Mouse (Mus musculus) small intestine, adult 2 months (tissue): ENCODE measurements around the gene Lamp5. TPM values are rescaled to one million over a fixed set of nuclear protein-coding genes. Genes with fewer than 3 reads are reported as not detected.

Experiments used
- H3K27ac ChIP-seq: fragments of 200-500 bp; 2 replicates; pipeline ENCODE4 v1.5.1; 2012; ENCODE audit warnings: low read depth, low read length, control low read depth, inconsistent platforms; ENCODE audit not compliant: insufficient read depth
- H3K27me3 ChIP-seq: fragments of 200-500 bp; 2 replicates; pipeline ENCODE4 v1.6.1; 2012; ENCODE audit warnings: mild to moderate bottlenecking, moderate library complexity, low read length, inconsistent platforms; ENCODE audit not compliant: control insufficient read depth, insufficient read depth
- H3K36me3 ChIP-seq: fragments of 200-500 bp; 2 replicates; pipeline ENCODE4 v1.6.1; 2012; ENCODE audit warnings: mild to moderate bottlenecking, low read length, control low read depth, inconsistent platforms; ENCODE audit not compliant: control insufficient read depth, insufficient read depth
- H3K4me1 ChIP-seq: fragments of 200-500 bp; 2 replicates; pipeline ENCODE4 v1.6.1; 2012; ENCODE audit warnings: low read length, inconsistent platforms, mixed read lengths; ENCODE audit not compliant: control insufficient read depth, insufficient read depth, insufficient read length
- H3K4me3 ChIP-seq: fragments of 200-500 bp; 2 replicates; pipeline ENCODE4 v1.5.1; 2012; ENCODE audit warnings: low read depth, mild to moderate bottlenecking, control low read depth, inconsistent platforms, low read length, moderate library complexity
- CTCF ChIP-seq: fragments of 200-500 bp; IDR thresholded peaks from 2 replicates; pipeline ENCODE4 v1.5.1; 2012; ENCODE audit warnings: low read depth, mild to moderate bottlenecking, control low read depth, inconsistent platforms, low read length, moderate library complexity, mixed read lengths; ENCODE audit not compliant: insufficient replicate concordance, insufficient read length; ENCODE audit errors: extremely low read depth
- POLR2A ChIP-seq: fragments of 200-500 bp; IDR thresholded peaks from 2 replicates; pipeline ENCODE4 v1.6.1; 2012; ENCODE audit warnings: low read depth, mild to moderate bottlenecking, control low read depth, inconsistent platforms, low read length, moderate library complexity
- WGBS: fragments of 180-500 bp; shearing (Covaris S2); methylation state at CpG from one replicate; pipeline ENCODE4 v1.1.7; 2018; 5-methylcytosine and 5-hydroxymethylcytosine counted together
- polyA plus RNA-seq: library from polyadenylated mRNA; depleted of rRNA; stranded (reverse); fragments of >200 nt; gene quantifications from 2 replicates; pipeline ENCODE4 v1.2.3, GENCODE M21; 2012; rRNA removed

Lamp5 gene
- not detected in 2 replicates for polyA plus RNA-seq

- Histone ChIP-seq H3K27ac (no peak within 1 kb of the TSS), H3K36me3 (no peaks in the 10 kb centered on the region), H3K27me3 (no peaks in the 10 kb centered on the region), H3K4me1 (no peaks in the 10 kb centered on the region), H3K4me3 (no peak within 1 kb of the TSS)
- TF ChIP-seq POLR2A, result no peak
- TF ChIP-seq CTCF, result no peak
- 11% methylated on average over 8 of the region's 8 CpGs for WGBS
Observed at GRCm38 (mm10) chr2:136051688-136052289, at the start of gene Lamp5. TSS of gene Lamp5 (plus strand) at chr2:136052239.

- Histone ChIP-seq H3K36me3 (no peaks in the 10 kb centered on the region), H3K27me3 (no peaks in the 10 kb centered on the region), H3K27ac (no peak overlapping the region), H3K4me3 (no peak overlapping the region), H3K4me1 (no peaks in the 10 kb centered on the region)
- TF ChIP-seq POLR2A (no peak), CTCF (no peak)
- 87% methylated on average over 1 of the region's 1 CpGs for WGBS
Observed at GRCm38 (mm10) chr2:136003836-136004235, 48.2 kb upstream of the Lamp5 start.

- Histone ChIP-seq H3K4me1 (no peaks in the 10 kb centered on the region), H3K27me3 (no peaks in the 10 kb centered on the region), H3K27ac (no peak overlapping the region), H3K4me3 (no peak overlapping the region), H3K36me3 (no peaks in the 10 kb centered on the region)
- WGBS, result 88% methylated on average over 5 of the region's 5 CpGs
- no peak for TF ChIP-seq CTCF
- TF ChIP-seq POLR2A, result no peak
Observed at GRCm38 (mm10) chr2:136006280-136006679, 45.8 kb upstream of the Lamp5 start.

DNA sequence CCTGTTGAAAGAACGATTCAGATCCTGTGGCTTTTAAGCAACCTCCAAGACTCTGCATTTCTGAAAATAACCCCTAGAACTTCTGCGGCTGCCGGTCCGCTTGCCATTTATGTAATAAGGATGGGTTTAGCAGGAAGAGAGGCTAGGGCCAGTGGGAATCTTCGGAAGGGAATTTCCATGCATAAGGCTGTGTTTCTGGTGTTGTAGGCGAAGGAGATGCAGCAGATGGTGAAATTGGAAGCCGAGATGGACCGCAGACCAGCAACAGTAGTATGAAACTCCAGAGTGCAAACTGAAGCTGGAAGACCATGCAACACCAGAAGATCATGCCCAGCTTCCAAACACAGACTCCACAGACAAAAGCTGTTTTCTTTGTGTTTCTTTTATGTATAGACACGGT, 39.3 kb upstream of the Lamp5 start:
- no peak for TF ChIP-seq POLR2A
- no peak for TF ChIP-seq CTCF
- Histone ChIP-seq H3K27me3 (no peaks in the 10 kb centered on the region), H3K4me3 (no peak overlapping the region), H3K4me1 (no peaks in the 10 kb centered on the region), H3K27ac (no peak overlapping the region), H3K36me3 (no peaks in the 10 kb centered on the region)
- 88% methylated on average over 9 of the region's 9 CpGs for WGBS

DNA sequence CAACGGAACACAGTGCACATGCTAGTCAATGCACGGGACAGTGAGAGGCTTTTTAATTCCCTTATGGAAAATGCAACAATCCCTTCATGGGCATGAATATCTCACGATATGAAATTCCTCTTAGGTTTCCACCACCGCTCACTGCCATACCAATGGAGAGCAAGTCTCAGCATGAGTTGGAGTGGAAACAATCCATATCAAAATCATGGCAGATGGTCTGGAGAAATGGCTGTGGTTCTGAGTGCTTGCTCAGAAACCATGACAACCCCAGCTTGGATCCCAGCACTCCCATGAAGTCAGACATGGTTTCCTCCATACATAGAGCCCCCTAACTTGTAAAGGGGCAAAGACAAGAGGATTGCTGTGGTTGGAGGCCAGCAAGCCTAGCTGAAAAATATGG, 3.6 kb upstream of the Lamp5 start:
- H3K4me3 ChIP-seq, result no peak overlapping the region
- 89% methylated on average over 4 of the region's 4 CpGs for WGBS
- no peak overlapping the region for H3K27ac ChIP-seq
- H3K36me3 ChIP-seq, result no peaks in the 10 kb centered on the region
- H3K27me3 ChIP-seq, result no peaks in the 10 kb centered on the region
- no peaks in the 10 kb centered on the region for H3K4me1 ChIP-seq
- TF ChIP-seq POLR2A (no peak), CTCF (no peak)

- no peak overlapping the region for H3K4me3 ChIP-seq
Observed at GRCm38 (mm10) chr2:136050793-136051615, 1.0 kb upstream of the Lamp5 start.

DNA sequence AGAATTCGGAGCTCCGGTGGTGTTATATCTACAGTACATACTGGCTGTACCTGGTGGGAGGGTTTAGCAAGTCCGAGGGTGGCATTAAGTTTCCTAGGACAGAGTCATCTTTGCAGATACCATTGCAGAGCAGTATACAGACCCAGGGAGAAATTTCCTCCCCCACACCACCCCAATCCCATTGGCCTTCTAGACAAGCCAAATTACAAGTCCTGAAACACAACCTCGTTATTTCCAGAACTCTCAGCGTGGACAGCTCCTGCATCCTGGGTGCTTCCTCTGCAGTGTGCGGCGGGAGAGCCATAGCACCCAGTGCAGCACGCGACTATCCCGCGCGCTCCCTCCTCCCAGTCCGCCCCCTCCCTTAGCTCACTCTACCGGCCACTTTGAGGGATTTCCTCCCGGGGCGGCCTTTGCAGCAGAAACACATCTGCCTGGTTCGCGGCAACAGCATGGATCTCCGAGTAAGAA, 5.9 kb downstream of the Lamp5 start:
- WGBS, result 8% methylated on average over 19 of the region's 19 CpGs
- H3K27me3 ChIP-seq, result no peaks in the 10 kb centered on the region
- no peak overlapping the region for H3K27ac ChIP-seq
- TF ChIP-seq CTCF (no peak), POLR2A (no peak)
- H3K36me3 ChIP-seq, result no peaks in the 10 kb centered on the region
- no peak overlapping the region for H3K4me3 ChIP-seq
- H3K4me1 ChIP-seq, result no peaks in the 10 kb centered on the region

More at GRCm38 (mm10) chr2:136050793-136051615, 1.0 kb upstream of the Lamp5 start:
- Histone ChIP-seq H3K27ac (no peak overlapping the region), H3K4me1 (no peaks in the 10 kb centered on the region), H3K36me3 (no peaks in the 10 kb centered on the region), H3K27me3 (no peaks in the 10 kb centered on the region)
- WGBS, result 24% methylated on average over 27 of the region's 27 CpGs
- TF ChIP-seq POLR2A (no peak), CTCF (no peak)
